Comparison of ENCODE assay signal across 8 mouse cellular contexts in the genomic region with DNA sequence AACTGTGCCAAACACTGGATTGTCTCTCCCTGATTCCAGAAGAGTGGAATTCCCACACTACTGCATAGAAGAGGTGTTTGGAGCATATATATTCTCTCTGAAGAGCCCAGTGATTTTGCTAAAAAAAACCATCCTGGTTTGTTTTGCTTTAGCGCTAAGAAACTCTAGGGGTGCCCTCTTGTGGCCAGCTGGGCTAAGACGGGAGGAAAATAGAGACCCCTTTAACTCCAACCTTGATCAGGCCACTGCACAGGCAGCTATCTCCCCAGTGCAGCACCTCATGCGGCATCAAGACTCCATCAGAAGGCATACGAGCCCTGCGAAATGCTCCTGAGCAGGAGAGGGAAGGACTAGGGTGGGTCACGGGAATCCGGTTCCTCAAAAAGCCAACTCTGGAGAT. TPM values are rescaled to one million over a fixed set of nuclear protein-coding genes. Genes with fewer than 3 reads are reported as not detected.
DNase-seq lines count a peak whose midpoint lies in the region; ATAC-seq and TF ChIP-seq lines count a peak whose summit lies in the region.

No protein-coding gene starts in this region.

- peak; percentile 34; the same call in 1 of the 2 replicates for ATAC-seq in forebrain, postnatal 0 days
- ATAC-seq in hindbrain, postnatal 0 days, result peak; percentile 35; the same call in 1 of the 2 replicates
- ATAC-seq in limb, embryonic 12.5 days (ENCODE audit: insufficient number of reproducible peaks, insufficient read depth, low FRiP score, low TSS enrichment, low read depth), result no peak
- ATAC-seq in midbrain, embryonic 12.5 days (ENCODE audit: low FRiP score, low read depth), result no peak

- TF ChIP-seq CTCF in cerebellum, adult 2 months (IDR thresholded peaks at IDR 0.05; ENCODE audit: borderline replicate concordance, insufficient read depth, low read depth, low read length), result peak; percentile 69
- peak; percentile 71 for TF ChIP-seq CTCF in forebrain, postnatal 0 days (IDR thresholded peaks at IDR 0.05; ENCODE audit: low read depth)
- TF ChIP-seq CTCF in hindbrain, postnatal 0 days (IDR thresholded peaks at IDR 0.05; ENCODE audit: low read depth), result peak; percentile 75

- H3K9me3 ChIP-seq in forebrain, postnatal 0 days (ENCODE audit: low read length), result no peaks in the 10 kb centered on the region
- H3K9me3 ChIP-seq in hindbrain, postnatal 0 days (ENCODE audit: low read length), result no peaks in the 10 kb centered on the region
- H3K9me3 ChIP-seq in limb, embryonic 12.5 days, result no peaks in the 10 kb centered on the region
- no peaks in the 10 kb centered on the region for H3K9me3 ChIP-seq in midbrain, embryonic 12.5 days

- H3K27me3 ChIP-seq in cerebellum, adult 2 months (ENCODE audit: control insufficient read depth, insufficient read depth, low read length), result no peaks in the 10 kb centered on the region
- H3K27me3 ChIP-seq in forebrain, postnatal 0 days (ENCODE audit: insufficient read depth, low read length), result no peaks in the 10 kb centered on the region
- no peaks in the 10 kb centered on the region for H3K27me3 ChIP-seq in hindbrain, postnatal 0 days (ENCODE audit: insufficient read depth, low read length)
- peaks cover 45% of the 10 kb centered on the region for H3K27me3 ChIP-seq in limb, embryonic 12.5 days
- H3K27me3 ChIP-seq in midbrain, embryonic 12.5 days, result peaks cover 18% of the 10 kb centered on the region

- peak; percentile 77 for DNase-seq in layer of hippocampus, adult 11-12 months (ENCODE audit: low spot score)
- no peak for DNase-seq in layer of hippocampus, adult 9-11 months
- peak; percentile 74 to 81 for DNase-seq in cerebellum, adult 2 months
- peak; percentile 74 for DNase-seq in forebrain, postnatal 0 days
- peak; percentile 87 for DNase-seq in hindbrain, postnatal 0 days (ENCODE audit: low spot score)
- DNase-seq in spleen, postnatal 4 days (ENCODE audit: low spot score in 2 of 2), result peak; percentile 59 to 79

- no peak for TF ChIP-seq POLR2A in cerebellum, adult 2 months (IDR thresholded peaks at IDR 0.05; ENCODE audit: borderline replicate concordance, insufficient read depth, low read length)

- H3K4me2 ChIP-seq in forebrain, postnatal 0 days (ENCODE audit: low read depth), result peak overlapping the region; percentile 22
- H3K4me2 ChIP-seq in hindbrain, postnatal 0 days (ENCODE audit: low read depth, low read length), result peak overlapping the region; percentile 37
- peak overlapping the region; percentile 53 for H3K4me2 ChIP-seq in limb, embryonic 12.5 days
- H3K4me2 ChIP-seq in midbrain, embryonic 12.5 days (replicated peaks), result peak overlapping the region; percentile 25

- peaks cover 20% of the 10 kb centered on the region for H3K4me1 ChIP-seq in cerebellum, adult 2 months (ENCODE audit: control insufficient read depth, insufficient read depth, low read length)
- no peaks in the 10 kb centered on the region for H3K4me1 ChIP-seq in forebrain, postnatal 0 days (ENCODE audit: insufficient read depth)
- H3K4me1 ChIP-seq in hindbrain, postnatal 0 days (ENCODE audit: insufficient read depth, low read length), result no peaks in the 10 kb centered on the region
- H3K4me1 ChIP-seq in limb, embryonic 12.5 days (replicated peaks), result peaks cover 7% of the 10 kb centered on the region; the same call in 1 of the 2 replicates
- H3K4me1 ChIP-seq in midbrain, embryonic 12.5 days, result peaks cover 5% of the 10 kb centered on the region

- H3K27ac ChIP-seq in cerebellum, adult 2 months (ENCODE audit: insufficient read depth, low read length), result no peak overlapping the region
- no peak overlapping the region for H3K27ac ChIP-seq in forebrain, postnatal 0 days (ENCODE audit: low read depth, low read length)
- no peak overlapping the region for H3K27ac ChIP-seq in hindbrain, postnatal 0 days
- no peak overlapping the region for H3K27ac ChIP-seq in limb, embryonic 12.5 days
- H3K27ac ChIP-seq in midbrain, embryonic 12.5 days (replicated peaks), result no peak overlapping the region

- no peak overlapping the region for H3K9ac ChIP-seq in forebrain, postnatal 0 days
- H3K9ac ChIP-seq in hindbrain, postnatal 0 days (replicated peaks; ENCODE audit: low read length), result no peak overlapping the region
- H3K9ac ChIP-seq in limb, embryonic 12.5 days (replicated peaks), result no peak overlapping the region; the same call in 1 of the 2 replicates
- H3K9ac ChIP-seq in midbrain, embryonic 12.5 days (replicated peaks), result 0 out of 2 replicates have a peak overlapping the region, but pooled peaks have one; percentile 28

- no peaks in the 10 kb centered on the region for H3K36me3 ChIP-seq in forebrain, postnatal 0 days (ENCODE audit: insufficient read depth)
- no peaks in the 10 kb centered on the region for H3K36me3 ChIP-seq in hindbrain, postnatal 0 days (ENCODE audit: insufficient read depth, low read length)
- no peaks in the 10 kb centered on the region for H3K36me3 ChIP-seq in limb, embryonic 12.5 days
- H3K36me3 ChIP-seq in midbrain, embryonic 12.5 days, result no peaks in the 10 kb centered on the region

- WGBS in cerebellum, adult 2 months, result 6% methylated on average over 7 of the region's 7 CpGs
- 10% methylated on average over 7 of the region's 7 CpGs for WGBS in forebrain, postnatal 0 days
- WGBS in hindbrain, postnatal 0 days, result 5% methylated on average over 7 of the region's 7 CpGs
- 5% methylated on average over 7 of the region's 7 CpGs for WGBS in limb, embryonic 12.5 days
- WGBS in midbrain, embryonic 12.5 days, result 5% methylated on average over 7 of the region's 7 CpGs

- H3K4me3 ChIP-seq in cerebellum, adult 2 months (replicated peaks; ENCODE audit: insufficient read depth, low read depth, low read length), result peak overlapping the region; percentile 50
- H3K4me3 ChIP-seq in forebrain, postnatal 0 days (ENCODE audit: low read depth, low read length), result peak overlapping the region; percentile 18; the same call in 1 of the 2 replicates
- H3K4me3 ChIP-seq in hindbrain, postnatal 0 days (ENCODE audit: low read length), result no peak overlapping the region
- peak overlapping the region; percentile 31 for H3K4me3 ChIP-seq in limb, embryonic 12.5 days (replicated peaks)
- H3K4me3 ChIP-seq in midbrain, embryonic 12.5 days, result no peak overlapping the region

RNA-seq across cellular contexts. Expression of a gene that starts 6.3 kb away (rescaled TPM):
- polyA plus RNA-seq in cerebellum, adult 2 months (2012; rRNA removed), result 0.59 and 0.60 TPM in 2 replicates
- 0.19 and 0.38 TPM in 2 replicates for total RNA-seq in forebrain, postnatal 0 days (2014; rRNA removed)
- polyA plus RNA-seq in forebrain, postnatal 0 days (2015; fragmentation: Nextera tagmentation; extraction: Ambion mirVana), result 0.15 and 0.46 TPM in 2 replicates
- total RNA-seq in hindbrain, postnatal 0 days (2014; rRNA removed), result 1.7 and 2.0 TPM in 2 replicates
- 1.1 and 1.2 TPM in 2 replicates for polyA plus RNA-seq in hindbrain, postnatal 0 days (2015; fragmentation: Nextera tagmentation; extraction: Ambion mirVana)
- polyA plus RNA-seq in limb, embryonic 12.5 days (2016; fragmentation: Nextera tagmentation; extraction: Ambion mirVana), result 0.08 TPM in 1 of 2 replicates, not detected in the other
- polyA plus RNA-seq in midbrain, embryonic 12.5 days (2016; fragmentation: Nextera tagmentation; extraction: Ambion mirVana), result 0.06 TPM in 1 of 2 replicates, not detected in the other

RNA-seq across cellular contexts. Expression of a gene that starts 24.7 kb away (rescaled TPM):
- 10.8 and 16.0 TPM in 2 replicates for polyA plus RNA-seq in cerebellum, adult 2 months (2012; rRNA removed)
- total RNA-seq in forebrain, postnatal 0 days (2014; rRNA removed), result 10.0 and 11.6 TPM in 2 replicates
- 8.5 and 14.9 TPM in 2 replicates for polyA plus RNA-seq in forebrain, postnatal 0 days (2015; fragmentation: Nextera tagmentation; extraction: Ambion mirVana)
- 12.5 and 14.2 TPM in 2 replicates for total RNA-seq in hindbrain, postnatal 0 days (2014; rRNA removed)
- 13.0 and 13.5 TPM in 2 replicates for polyA plus RNA-seq in hindbrain, postnatal 0 days (2015; fragmentation: Nextera tagmentation; extraction: Ambion mirVana)
- polyA plus RNA-seq in limb, embryonic 12.5 days (2016; fragmentation: Nextera tagmentation; extraction: Ambion mirVana), result 0.58 and 0.77 TPM in 2 replicates
- 0.66 and 0.67 TPM in 2 replicates for polyA plus RNA-seq in midbrain, embryonic 12.5 days (2016; fragmentation: Nextera tagmentation; extraction: Ambion mirVana)

RNA-seq across cellular contexts. Expression of a gene that starts 28.1 kb away (rescaled TPM):
- 1.3 and 1.4 TPM in 2 replicates for polyA plus RNA-seq in cerebellum, adult 2 months (2012; rRNA removed)
- total RNA-seq in forebrain, postnatal 0 days (2014; rRNA removed), result 0.23 and 0.62 TPM in 2 replicates
- 0.58 and 0.69 TPM in 2 replicates for polyA plus RNA-seq in forebrain, postnatal 0 days (2015; fragmentation: Nextera tagmentation; extraction: Ambion mirVana)
- 1.2 and 1.4 TPM in 2 replicates for total RNA-seq in hindbrain, postnatal 0 days (2014; rRNA removed)
- polyA plus RNA-seq in hindbrain, postnatal 0 days (2015; fragmentation: Nextera tagmentation; extraction: Ambion mirVana), result 1.0 and 1.2 TPM in 2 replicates
- 0.22 and 0.76 TPM in 2 replicates for polyA plus RNA-seq in limb, embryonic 12.5 days (2016; fragmentation: Nextera tagmentation; extraction: Ambion mirVana)
- polyA plus RNA-seq in midbrain, embryonic 12.5 days (2016; fragmentation: Nextera tagmentation; extraction: Ambion mirVana), result 0.18 and 0.29 TPM in 2 replicates

RNA-seq across cellular contexts. Expression of a gene that starts 30.2 kb away (rescaled TPM):
- polyA plus RNA-seq in cerebellum, adult 2 months (2012; rRNA removed), result 0.44 and 0.59 TPM in 2 replicates
- total RNA-seq in forebrain, postnatal 0 days (2014; rRNA removed), result 1.2 and 1.6 TPM in 2 replicates
- 1.1 and 1.3 TPM in 2 replicates for polyA plus RNA-seq in forebrain, postnatal 0 days (2015; fragmentation: Nextera tagmentation; extraction: Ambion mirVana)
- total RNA-seq in hindbrain, postnatal 0 days (2014; rRNA removed), result 1.4 and 2.5 TPM in 2 replicates
- 1.3 and 1.9 TPM in 2 replicates for polyA plus RNA-seq in hindbrain, postnatal 0 days (2015; fragmentation: Nextera tagmentation; extraction: Ambion mirVana)
- polyA plus RNA-seq in limb, embryonic 12.5 days (2016; fragmentation: Nextera tagmentation; extraction: Ambion mirVana), result 0.56 and 0.74 TPM in 2 replicates
- 0.21 and 0.38 TPM in 2 replicates for polyA plus RNA-seq in midbrain, embryonic 12.5 days (2016; fragmentation: Nextera tagmentation; extraction: Ambion mirVana)

RNA-seq across cellular contexts. Expression of a gene that starts 47.2 kb away (rescaled TPM):
- polyA plus RNA-seq in cerebellum, adult 2 months (2012; rRNA removed), result 5.2 and 5.5 TPM in 2 replicates
- 1.2 and 1.7 TPM in 2 replicates for total RNA-seq in forebrain, postnatal 0 days (2014; rRNA removed)
- 0.34 and 0.54 TPM in 2 replicates for polyA plus RNA-seq in forebrain, postnatal 0 days (2015; fragmentation: Nextera tagmentation; extraction: Ambion mirVana)
- total RNA-seq in hindbrain, postnatal 0 days (2014; rRNA removed), result 3.1 and 5.8 TPM in 2 replicates
- polyA plus RNA-seq in hindbrain, postnatal 0 days (2015; fragmentation: Nextera tagmentation; extraction: Ambion mirVana), result 1.2 and 1.5 TPM in 2 replicates
- 0.08 TPM in 1 of 2 replicates, not detected in the other for polyA plus RNA-seq in limb, embryonic 12.5 days (2016; fragmentation: Nextera tagmentation; extraction: Ambion mirVana)
- 0.13 TPM in 1 of 2 replicates, not detected in the other for polyA plus RNA-seq in midbrain, embryonic 12.5 days (2016; fragmentation: Nextera tagmentation; extraction: Ambion mirVana)

Comparison
In these comparisons a context has a peak if more than half of its experiments do, and no peak if none do; other contexts are left out.
1. H3K4me3 ChIP-seq: peak in cerebellum, adult 2 months (single experiment), forebrain, postnatal 0 days (single experiment) and limb, embryonic 12.5 days (single experiment); none in hindbrain, postnatal 0 days (single experiment) and midbrain, embryonic 12.5 days (single experiment).
2. ATAC-seq: peak in forebrain, postnatal 0 days (single experiment) and hindbrain, postnatal 0 days (single experiment); none in limb, embryonic 12.5 days (single experiment) and midbrain, embryonic 12.5 days (single experiment).
3. Peak in every context shown above with its lines, with median percentiles within 50 percentile points of each other: CTCF ChIP-seq and H3K4me2 ChIP-seq.